Mouse (Mus musculus) heart, postnatal 25 days (tissue): ENCODE results near the gene Dlst. TPM values are rescaled to one million over a fixed set of nuclear protein-coding genes. Genes with fewer than 3 reads are reported as not detected.

Experiments used
- DNase-seq: peaks from one replicate; pipeline ENCODE4 v3.0.0; 2022; ENCODE audit warnings: low spot score
- intact Hi-C: fragments of 180-260 bp; cut with DNase I; formaldehyde crosslinking; loops from one replicate; pipeline ENCODE4 v1.15.1; 2025
- total RNA-seq, 2 experiments: library from RNA; stranded (reverse); gene quantifications; 2 replicates each; pipeline ENCODE4 v1.2.3; 2021

Gene Dlst
- total RNA-seq = 100 to 1,000 TPM; 830 to 838 TPM

DNA sequence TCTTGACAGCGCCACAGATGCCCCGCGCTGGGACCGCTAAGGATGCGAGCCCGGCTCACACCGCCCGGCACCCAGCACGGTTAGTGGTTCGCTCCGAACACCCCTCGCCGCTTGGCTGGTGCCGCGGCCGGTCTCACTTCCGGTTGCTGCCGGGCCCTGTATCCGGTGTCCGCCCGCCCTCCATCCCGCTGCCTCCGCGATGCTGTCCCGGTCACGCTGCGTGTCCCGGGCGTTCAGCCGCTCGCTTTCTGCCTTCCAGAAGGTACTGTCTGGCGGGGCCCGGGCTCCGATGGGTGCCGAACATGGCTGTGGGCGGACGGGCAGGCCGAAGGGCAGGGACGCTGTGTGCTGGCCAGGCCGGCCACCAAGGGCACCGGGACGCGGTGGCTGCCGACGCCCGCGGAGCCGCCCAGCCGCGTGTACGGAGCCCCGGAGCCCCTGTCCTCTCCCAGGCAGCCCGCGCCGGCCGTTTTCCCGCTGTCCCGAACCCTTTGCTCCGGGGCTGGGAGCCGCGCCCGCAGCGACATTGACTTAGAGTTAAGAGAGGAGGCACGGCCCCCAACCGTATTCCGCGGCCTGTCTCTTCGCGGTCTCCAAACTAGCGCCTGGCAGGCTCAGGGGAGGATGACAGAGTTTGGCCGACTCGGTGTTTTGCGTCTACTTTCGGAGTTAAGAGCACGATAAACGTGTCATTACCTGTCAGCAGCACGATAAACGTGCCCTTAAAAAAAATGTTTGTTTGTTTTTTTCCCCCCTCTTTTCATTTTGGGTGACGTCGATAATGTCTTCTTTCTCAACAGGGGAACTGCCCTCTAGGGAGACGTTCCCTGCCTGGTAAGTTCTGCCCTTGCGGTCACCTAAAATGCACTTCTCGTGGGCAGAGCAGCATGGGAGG, at the start of gene Dlst, which contains the start of gene Prox2:
Dlst (plus strand) TSS at position 136 of the 895 bp plus-strand sequence.
Prox2 (minus strand) TSS at position 62 of the 895 bp plus-strand sequence.
- intact Hi-C loops = no loop called here
- DNase-seq = peak; percentile 79

DNA sequence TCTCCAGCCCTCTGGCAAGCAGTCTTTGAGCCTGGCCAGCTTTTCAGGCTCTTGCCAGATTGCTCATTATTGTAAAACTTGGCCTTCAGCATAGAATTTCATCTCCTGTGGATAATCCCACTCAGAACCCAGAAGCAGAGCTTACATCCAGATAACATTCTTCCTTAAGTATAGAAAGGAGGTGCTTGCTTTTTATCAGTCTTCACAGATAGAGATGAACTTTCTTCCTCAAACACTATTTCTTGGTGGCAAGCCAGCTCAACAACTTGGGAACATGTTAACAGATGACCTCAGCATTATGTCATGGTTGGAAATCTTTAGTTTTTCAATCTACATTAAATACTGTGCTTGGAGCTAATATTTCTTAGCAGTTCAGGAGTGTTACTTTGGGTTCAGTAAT, 39.6 kb upstream of the Dlst start:
- no peak for DNase-seq
- intact Hi-C loops = no loop called here

DNA sequence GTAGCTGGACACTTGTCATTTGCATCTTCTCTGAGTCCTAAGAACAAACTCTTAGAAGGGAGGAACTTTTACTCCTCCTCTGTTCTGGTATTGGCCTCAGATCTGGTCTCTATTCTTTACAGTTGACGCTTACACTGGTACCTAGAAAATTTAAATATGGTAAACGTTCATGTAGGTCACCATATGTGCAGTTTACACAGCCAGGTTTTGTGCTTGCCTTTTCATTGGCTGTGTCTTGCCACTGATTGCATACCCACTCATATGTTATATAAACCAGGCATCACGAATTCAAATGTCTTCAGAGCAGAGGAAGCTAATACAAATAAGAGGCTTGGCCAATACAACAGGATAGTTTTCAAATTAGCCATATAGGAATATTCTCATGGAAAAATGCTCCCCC, 33.5 kb upstream of the Dlst start:
- DNase-seq = no peak
- intact Hi-C loops = no loop called here

DNA sequence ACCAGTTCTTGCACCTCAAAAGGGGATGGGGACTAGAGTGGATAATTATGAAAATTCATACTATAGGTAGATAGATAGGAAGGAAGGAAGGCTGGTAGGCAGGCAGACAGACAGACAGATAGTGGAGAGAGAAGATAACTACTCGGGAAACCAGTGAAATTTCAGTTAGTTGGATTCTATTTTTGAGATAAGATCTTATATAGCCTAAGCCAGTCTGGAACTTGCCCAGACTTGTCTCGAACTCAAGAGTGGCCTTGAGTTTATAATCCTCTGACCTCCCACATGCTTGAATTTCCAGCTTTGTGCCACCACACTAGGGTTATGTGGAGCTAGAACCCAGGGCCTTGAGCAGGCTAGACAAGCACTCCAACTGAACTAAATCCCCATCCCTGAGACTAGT, 26.4 kb upstream of the Dlst start:
- intact Hi-C loops = no loop called here
- DNase-seq = no peak

- DNase-seq = no peak
- intact Hi-C loops = no loop called here
Measured at GRCm38 (mm10) chr12:85084941-85085340, 25.7 kb upstream of the Dlst start.

DNA sequence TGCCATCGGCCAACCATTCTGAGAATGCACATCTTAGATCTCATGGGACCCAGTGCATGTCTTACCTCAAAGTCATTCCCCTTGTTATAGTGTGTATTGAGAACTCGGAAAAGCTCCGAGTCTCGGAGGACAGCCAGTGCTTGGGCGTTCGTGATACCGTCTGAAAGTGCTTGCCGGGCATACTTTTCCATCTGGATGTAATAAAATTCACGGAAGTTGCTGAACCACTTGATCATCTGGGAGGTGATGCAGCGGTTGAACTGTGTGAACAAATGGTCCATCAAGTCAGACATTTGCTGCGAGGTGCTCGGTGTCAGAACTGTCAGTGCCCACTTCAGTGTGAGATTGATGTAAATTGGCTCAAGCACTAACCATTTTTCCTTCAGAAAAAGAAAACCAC, 22.8 kb upstream of the Dlst start:
- intact Hi-C loops = no loop called here
- no peak for DNase-seq

DNA sequence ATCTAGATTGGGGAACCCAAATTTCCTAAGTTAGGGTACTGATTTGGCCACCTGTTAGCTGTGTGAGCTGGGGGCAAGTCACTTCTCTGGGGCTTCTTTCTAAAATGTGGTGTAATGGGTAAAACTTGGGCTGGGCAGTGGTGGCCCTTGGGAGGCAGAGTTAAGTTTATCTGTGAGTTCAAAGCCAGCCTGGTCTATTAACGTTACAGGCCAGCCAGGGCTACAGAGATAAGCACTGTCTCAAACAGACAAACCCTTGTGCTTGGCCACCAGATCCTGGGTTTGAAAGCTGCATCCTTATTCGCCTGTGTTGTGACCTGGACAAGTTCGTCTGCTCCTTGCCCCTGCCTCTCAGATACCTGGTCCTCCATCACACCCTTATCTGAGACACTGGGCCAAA, 19.4 kb upstream of the Dlst start:
- no peak for DNase-seq
- intact Hi-C loops = loop anchor here (5.0 kb wide), 1 partner anchor 51 kb away; no protein-coding TSS in a partner anchor

- intact Hi-C loops = loop anchor here (1.0 to 5.0 kb wide), 2 partner anchors 50 to 213 kb away; no protein-coding TSS in a partner anchor
- no peak for DNase-seq
Measured at GRCm38 (mm10) chr12:85092214-85092613, 18.4 kb upstream of the Dlst start.

DNA sequence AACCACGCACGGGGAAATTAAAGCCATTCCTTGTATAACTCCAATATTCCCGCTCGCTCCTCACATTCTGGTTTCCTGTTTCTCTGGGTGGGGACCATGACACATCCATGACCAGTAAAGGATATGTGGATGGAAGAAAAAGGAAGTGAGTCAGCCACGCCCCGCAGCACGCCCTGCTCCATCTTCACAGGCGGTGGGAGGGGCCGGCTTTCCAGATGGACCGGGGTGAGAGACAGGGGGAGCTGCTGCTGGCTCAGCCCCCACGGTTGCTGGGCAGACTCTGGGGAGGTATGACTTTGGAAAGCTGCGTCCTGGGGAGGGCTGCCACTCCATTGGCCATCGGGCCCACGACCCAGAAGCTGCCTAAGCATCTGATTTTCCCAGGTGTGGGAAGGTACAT, 16.6 kb upstream of the Dlst start:
- intact Hi-C loops = loop anchor here (5.0 kb wide), 1 partner anchor 48 kb away; no protein-coding TSS in a partner anchor
- DNase-seq = peak; percentile 61

DNA sequence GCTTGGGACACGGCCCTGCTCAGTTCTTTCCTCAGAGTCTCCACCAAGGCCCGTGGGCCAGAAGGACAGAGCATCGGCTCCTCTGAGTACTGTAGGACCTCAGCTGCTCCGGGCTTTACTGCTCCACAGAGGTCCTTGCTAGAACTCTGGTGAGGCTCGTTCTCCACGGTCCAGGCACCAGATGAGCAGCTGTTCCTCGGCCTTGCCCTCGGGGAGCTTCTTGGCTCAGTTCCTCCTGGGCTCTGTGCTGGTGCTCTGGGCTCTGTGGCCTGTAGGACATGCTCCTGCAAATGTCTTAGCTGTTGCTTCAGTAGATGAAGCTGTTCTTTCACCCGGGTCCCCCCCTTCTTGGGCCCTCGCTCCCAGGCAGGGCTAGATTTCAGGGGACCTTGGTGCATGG, 15.9 kb upstream of the Dlst start:
- intact Hi-C loops = loop anchor here (5.0 kb wide), 1 partner anchor 48 kb away; no protein-coding TSS in a partner anchor
- DNase-seq = peak; percentile 24

GRCm38 (mm10) chr12:85095146-85095545, 15.5 kb upstream of the Dlst start:
- no peak for DNase-seq
- intact Hi-C loops = no loop called here

DNA sequence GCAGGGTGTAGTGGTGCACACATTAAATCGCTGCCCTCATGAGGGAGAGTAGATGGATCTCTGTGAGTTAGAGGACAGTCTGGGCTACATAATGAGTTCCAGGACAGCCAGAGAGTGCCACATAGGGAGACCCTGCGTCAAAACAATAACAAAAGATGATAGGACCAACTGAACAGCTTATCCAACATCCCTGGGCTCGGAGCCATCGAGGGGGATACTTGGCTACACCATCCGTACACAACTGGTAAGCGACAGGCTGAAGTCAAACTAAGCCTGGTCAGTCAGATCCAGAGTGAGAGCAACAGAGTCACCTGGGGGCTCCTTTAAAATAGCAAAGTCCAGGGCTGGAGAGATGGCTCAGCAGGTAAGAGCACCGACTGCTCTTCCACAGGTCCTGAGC, 14.8 kb upstream of the Dlst start:
- intact Hi-C loops = no loop called here
- no peak for DNase-seq

DNA sequence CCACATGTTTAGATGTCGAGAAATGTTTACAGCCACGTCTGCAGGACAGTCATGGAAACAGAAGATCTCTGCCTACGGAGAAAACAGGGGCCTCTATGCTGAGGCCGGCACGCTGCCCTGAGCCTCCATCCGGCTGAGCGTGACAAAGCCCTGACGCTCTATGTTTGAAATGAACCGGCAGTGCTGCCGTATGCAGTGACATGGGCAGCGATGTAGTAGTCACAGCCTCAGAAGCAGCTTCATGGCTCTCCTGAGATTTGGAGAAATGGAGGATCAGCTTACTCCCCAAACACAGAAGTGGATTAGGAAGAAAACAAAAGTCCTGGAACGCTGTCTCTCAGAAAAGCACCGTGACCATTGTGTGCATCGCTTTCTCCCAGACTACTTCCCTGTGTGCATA, 9.6 kb upstream of the Dlst start:
- intact Hi-C loops = no loop called here
- DNase-seq = no peak

DNA sequence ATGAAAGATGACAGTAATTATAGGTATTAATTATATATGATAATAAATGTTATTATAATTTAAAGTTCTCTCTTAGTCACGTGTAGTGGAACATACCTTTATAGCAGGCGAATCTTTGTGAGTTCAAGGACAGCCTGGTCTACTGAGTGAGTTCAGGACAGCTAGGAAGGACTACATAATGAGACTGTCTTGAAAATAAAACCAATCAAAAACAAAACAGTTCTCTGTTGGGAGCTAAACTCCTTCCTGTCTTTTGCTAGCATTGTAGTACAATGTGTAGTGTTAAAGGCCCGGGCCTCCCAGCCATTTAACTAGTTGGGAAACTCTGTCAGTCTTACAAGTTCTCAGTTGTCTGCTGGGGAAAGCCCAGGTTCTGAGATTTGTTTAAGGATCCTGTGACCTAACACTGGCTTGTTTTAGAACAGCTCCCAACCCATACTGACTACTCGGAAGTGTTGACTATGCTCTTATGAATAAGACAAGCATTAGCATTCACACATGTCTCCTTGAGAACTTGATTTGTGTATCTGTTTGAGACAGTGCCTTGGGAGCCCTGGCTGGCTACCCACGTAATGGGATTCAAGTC, 9.0 kb upstream of the Dlst start:
- intact Hi-C loops = no loop called here

DNA sequence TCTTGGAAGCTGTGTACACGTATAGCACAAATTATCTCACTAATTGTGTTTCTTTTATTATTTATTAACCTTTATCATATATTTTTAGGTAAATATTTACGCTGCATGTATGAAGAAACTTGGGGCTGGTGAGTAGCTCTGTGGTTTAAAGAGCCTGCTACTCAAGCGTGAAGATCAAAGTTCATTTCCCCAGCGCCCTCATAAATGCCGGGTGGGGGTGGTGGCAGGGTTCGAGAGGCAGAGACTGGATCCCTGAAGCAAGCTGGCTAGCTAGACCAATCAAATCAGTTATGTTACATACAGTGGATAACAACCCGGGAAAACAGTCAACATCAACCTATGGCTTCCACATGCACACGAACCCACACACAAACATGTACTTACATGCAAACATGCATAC, 7.5 kb upstream of the Dlst start:
- DNase-seq = no peak
- intact Hi-C loops = no loop called here

More for the DNA sequence above, 9.0 kb upstream of the Dlst start:
- DNase-seq = no peak

DNA sequence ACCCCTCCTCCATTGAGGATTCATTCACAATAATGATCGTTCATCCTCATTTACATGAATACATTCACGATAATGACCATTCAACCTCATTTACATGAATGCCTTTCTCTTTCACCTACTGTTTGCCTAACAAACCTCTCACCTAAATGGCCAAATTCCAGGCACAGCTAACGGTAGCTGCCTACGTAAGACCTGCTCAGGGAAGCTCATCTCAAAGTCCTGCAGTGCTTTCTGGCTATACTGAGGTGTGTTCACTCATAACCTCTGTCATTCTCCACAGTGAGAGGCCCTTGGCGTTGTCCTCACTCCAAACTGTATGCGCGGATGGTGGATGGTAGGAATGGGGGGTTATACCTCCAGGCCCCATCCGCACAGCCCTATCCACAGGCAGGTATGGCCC, 5.8 kb upstream of the Dlst start:
- intact Hi-C loops = no loop called here
- DNase-seq = no peak

DNA sequence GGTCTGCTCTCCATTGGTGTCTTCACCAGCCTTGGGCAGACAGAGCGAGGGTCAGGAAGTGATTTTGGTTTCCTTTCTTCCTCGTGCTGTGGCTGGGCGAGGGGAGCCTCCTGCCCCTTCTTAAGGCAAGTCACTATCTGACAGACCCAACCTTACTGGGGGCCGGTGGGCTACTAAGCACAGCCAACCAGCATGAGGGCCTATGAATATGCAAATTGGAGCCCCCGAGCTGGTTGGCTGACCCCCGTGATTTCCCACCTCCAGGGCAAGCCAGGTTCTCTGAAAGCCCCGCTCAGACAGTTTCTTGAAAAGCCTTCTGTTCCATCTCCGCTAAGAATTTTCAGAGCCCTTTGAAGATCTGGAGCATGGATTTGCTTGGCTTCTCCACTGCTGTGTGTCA, 4.3 kb upstream of the Dlst start:
- DNase-seq = no peak
- intact Hi-C loops = no loop called here

- intact Hi-C loops = no loop called here
- DNase-seq = no peak
Measured at GRCm38 (mm10) chr12:85108643-85109042, 2.0 kb upstream of the Dlst start.

DNA sequence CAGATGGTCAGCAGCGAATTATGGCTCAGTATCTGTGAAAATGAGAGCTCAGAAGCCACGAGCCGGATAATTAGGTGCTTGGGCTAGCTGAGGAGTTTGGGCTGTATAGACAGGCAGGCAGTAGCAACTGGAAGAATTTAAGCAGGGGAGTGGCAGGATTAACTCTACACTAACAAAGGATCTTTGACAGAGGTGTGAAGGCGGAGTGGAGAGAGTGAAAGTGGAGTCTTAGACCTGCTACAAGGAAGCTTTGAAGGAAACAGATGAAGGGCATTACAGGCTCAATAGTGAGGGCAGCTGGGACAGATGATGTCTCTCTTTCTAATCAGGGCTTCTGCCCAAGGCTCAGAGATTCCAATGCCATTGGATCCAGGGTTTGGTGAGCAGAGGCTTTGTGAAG, 1.2 kb upstream of the Dlst start:
- no peak for DNase-seq
- intact Hi-C loops = no loop called here

DNA sequence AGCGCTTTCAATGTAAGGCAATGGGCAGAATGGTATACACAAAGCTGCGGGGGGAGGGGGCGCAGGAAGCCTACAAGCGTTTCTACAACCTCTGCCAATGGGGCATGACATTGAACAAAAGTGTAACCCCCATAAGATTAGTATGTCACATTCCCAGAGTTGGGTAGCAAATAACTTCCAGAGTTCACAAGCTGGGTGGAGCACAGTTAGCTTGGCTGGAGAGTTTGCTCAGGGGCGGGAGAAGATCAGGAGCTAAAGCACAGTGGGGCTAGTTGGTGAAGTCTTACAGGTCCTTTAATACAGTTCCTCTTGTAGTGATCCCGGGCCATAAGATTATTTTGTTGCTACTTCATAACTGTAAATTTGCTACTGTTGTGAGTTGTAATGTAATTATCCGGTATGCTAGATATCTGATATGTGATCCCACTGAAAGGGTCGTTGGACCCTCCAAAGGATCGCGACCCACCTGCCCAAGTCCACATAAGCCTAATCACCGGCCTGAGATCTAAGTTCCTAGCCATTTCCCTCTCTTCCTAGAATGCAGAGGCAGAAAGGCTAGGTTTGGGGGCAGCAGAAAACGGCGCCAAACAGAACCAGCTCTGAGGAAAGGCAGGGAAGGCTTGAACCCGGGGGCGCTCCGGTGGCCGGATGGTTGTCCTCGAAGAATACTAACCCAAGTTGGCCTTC, 479 bp upstream of the Dlst start:
- DNase-seq = no peak
- intact Hi-C loops = no loop called here
